Mouse (Mus musculus) small intestine, adult 2 months (tissue): ENCODE measurements around the gene Tspan14.

Experiments
- CTCF ChIP-seq: fragments of 200-500 bp; IDR thresholded peaks from 2 replicates; pipeline ENCODE4 v1.5.1; 2012; ENCODE audit warnings: low read depth, mild to moderate bottlenecking, control low read depth, inconsistent platforms, low read length, moderate library complexity, mixed read lengths; ENCODE audit not compliant: insufficient replicate concordance, insufficient read length; ENCODE audit errors: extremely low read depth
- POLR2A ChIP-seq: fragments of 200-500 bp; IDR thresholded peaks from 2 replicates; pipeline ENCODE4 v1.6.1; 2012; ENCODE audit warnings: low read depth, mild to moderate bottlenecking, control low read depth, inconsistent platforms, low read length, moderate library complexity

GRCm38 (mm10) chr14:40942429-40942828 is 24.2 kb downstream of the Tspan14 start:
- no peak for TF ChIP-seq POLR2A
- TF ChIP-seq CTCF: no peak
